Mouse (Mus musculus) NIH3T3 (cell line): Measurements from ENCODE around the gene Plekha3.

Source experiments
- DNase-seq: peaks from one replicate; pipeline ENCODE4 v3.0.0-alpha.2; 2012; ENCODE audit warnings: low read depth

Gene Plekha3

DNA sequence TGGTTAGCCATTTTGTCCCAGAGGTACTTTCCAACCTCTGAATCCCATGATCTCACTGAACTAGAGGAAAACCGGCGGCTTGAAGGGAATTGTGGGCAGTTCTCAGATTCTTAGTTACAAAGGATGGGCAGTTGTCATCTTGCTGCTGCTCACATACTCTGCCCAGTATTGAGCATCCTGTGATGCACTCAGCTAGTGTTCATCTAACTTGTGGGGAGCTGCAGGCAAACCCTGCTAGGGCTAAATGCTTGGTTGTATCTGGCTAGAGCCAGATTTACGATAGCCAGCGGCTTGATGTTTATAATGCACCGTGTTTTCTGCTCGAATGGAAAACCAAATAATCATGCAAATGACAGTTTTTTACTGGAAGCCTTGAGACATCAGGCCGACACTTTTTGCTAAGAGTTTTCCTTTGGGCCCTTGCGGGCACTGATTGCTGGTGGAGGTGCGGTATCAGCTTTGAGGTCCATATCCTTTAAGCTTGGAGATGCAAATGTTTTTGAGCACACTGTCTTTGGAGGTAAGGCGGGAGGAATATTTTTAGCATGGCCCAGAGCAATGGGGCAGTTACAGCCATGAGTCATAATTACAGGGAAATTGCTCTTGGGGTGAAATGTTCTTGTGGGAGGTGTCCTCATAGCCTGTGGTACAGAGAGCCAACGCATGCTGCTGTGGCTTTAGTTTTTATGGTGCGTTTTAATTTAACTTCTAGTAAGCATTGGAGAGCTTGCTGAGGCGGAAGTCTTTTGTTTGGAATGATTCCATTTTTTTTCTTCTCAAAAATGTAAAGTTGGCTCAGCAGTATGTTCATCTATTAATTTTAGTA is 1.5 kb downstream of the Plekha3 start:
- DNase-seq: peak; percentile 64

DNA sequence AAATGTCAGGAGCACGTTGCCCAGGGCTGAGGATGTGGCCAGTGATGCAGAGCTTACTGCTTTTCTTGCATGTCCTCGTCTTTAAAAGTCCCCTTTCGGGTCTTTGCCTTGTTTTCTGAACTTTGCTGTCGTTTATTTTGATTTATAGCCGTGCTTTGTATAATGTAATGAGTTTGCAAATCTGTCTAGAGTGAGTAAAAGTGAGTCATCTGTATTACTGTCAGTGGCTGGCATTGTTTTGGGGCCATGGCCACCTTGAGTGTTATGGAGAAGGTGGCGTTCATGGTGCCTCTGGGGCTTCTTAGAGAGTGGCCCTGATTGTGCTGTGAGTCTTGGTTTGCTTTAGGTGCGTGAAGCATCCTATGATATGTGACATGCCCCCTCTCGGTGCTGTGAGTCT is 7.2 kb downstream of the Plekha3 start:
- no peak for DNase-seq

DNA sequence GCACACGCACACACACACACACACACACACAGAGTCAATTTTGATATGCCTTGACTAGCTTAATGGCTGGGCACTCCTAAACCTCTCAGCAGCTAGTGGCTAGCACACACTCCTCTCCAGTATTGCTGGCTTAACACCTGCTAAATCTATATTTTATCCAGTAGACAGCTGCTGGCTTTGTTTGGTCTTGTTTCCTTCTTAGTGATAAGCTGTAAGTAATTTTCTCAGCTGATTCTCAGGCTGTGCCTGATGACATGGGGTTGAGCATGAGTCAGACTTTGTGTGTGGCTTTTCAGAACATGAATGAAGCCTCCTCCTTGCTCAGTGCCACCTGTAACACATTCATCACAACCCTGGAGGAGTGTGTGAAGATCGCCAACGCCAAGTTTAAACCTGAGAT is 11.9 kb downstream of the Plekha3 start:
- DNase-seq: no peak

DNA sequence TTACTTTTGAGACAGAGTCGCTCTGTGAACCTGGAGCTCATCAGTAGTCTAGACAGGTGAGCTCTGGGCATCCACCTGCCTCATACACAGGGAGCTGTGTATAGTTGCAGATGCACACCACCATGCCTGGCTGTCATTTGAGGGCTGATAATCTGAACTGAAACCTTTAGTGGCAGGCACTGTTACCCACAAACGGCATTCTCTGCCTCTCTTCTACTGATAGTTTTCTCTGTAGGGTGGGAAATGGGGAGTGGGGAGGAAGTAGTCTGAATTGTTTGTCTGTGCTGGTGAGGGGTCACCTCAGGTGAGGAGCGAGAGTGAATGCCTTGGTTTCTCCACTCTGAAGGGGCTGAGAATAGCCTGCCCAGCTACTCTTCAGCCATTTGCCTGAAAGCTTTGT is 12.5 kb downstream of the Plekha3 start:
- DNase-seq: no peak

DNA sequence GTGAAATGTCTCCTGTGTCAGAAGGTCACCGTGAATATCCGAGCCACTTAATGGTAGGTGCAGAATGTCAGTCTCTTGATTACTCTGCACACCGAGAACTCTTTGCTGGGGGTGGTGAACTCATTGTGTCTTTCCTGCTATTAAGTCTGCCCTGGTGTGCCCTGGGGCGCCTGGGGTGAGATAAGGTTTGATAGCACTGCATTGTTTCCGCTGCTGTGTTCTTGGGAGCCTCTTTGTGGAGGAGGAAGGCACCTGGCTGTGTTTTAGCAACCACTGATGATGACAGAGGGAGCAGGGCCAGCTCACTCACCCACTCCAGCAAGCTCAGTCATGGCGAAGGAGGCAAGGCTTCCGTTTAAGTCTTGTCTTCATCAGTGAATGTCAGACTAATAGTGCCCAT is 13.1 kb downstream of the Plekha3 start:
- no peak for DNase-seq

DNA sequence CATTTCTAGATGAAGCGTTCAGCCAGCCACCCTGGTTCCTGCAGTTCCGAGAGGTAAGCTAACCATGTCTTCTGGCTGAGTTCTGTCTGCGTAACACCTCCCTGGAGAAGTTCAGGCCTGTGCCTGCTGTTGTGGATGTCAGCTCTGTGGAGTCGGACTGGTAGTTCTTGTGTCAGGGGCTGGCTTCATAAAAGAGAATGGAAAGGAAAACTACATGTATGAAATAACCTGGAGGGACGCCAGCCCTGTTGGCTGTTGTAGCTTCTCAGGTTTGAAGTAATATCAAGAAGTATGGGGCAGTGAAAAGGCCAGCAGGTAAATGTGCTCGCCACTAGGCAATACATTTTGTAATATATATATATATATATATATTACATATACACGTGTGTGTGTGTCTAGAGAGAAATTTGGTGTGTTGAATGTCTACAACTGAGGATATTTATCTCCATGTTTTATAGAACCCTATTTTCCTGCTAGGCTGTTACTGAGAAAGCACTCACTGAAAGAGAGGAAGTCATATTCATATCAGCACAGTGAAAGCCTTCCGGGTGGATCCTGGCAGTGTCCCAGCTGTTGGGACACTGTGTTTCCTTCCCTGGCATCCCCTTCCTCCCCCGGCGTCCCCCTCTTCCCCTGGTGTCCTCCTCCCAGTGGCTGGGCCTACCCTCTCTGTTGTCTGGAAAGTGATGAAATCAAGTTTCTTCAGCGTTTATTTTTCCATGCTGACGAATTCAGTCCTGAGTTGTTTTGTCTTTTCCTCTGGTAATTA is 15.5 kb downstream of the Plekha3 start:
- no peak for DNase-seq

DNA sequence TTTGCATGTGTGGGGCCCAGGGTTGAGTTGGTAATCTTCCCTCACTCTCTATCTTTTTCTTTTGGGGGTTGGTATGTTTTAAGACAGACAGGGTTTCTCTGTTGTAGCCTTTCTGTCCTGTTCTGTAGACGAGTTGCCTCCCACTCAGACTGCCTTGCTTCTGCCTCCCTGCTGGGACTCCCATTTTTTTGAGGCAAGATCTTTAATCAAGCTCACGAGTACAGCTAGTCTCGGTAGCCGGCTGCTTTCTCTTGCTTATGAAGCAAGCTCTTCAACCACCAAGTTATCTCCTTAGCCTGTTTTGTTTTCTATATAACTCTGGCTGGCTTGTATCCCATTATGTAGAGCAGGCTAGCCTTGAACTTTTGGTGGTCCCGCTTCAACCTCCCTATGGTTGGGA is 18.7 kb downstream of the Plekha3 start:
- no peak for DNase-seq

DNA sequence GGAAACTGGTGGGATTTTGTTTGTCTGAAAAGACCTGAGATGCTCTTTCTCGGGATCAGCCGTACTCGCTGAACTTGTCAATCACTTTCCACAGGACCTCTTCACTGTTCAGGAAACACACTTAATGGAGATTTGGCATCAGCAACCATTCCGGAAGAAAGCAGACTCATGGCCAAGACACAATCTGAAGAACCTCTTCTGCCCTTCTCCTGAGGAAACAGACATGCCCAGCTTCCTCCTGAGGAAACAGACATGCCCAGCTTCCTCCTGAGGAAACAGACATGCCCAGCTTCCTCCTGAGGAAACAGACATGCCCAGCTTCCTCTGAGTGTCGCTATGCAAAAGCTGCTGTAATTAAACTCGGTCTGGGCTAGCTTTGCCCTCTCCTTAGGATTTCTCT is 20.2 kb downstream of the Plekha3 start:
- no peak for DNase-seq

DNA sequence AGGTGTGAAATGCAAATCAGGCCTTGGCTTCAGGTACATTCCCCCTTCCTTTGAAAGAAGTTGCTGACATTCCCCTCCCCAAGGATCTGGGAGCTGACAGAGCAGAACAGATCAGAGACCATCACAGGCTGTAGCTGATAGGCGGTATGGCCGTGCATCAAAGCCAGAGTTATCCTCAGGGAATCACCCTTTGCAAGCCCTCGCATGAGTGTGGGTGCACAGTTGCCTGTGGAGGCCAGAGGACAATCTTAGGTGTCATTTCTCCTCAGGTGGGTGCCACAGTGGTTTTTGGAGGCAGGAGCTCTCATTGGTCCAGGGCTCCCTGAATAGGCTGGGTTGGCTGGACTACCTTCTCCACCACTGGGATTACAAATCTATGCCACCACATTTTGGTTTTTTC is 27.1 kb downstream of the Plekha3 start:
- no peak for DNase-seq

DNA sequence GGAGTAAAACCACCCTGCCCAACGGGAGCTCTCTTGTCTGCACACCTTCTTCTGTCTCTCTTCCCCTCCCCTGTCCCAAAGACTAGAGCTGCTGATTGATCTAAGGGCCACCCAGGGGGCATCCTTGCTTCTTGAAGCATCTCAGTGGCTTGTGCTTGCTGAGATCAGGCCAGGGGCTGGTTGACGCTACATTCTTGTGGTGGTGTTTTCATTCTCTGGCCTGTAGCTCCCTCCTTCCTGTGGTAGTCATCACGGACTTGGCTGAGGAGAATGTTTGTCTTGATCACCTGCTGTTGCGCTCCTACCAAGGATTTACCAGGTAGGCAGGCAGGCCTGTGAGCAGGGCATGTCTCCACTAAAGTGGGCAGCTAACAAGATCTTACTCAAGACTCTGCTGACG is 27.7 kb downstream of the Plekha3 start:
- DNase-seq: no peak

DNA sequence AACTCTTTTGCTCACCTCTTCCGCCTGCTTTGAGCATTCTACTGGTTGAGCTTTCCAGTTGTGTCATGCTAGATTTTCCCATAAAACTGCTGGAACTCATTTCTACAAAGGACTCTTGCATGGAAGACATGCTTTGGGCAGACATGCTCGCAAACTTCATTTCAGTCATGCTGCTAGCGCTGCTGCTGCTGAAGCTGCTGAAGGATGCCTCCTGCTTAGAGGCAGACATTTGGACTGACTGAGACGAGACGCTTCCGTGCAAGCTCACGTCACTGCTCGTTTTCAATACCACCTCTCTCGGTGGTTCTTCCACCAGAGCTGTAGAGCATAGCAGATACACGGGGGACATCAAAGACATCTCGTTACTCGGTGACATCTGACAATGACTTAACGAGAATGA is 30.6 kb downstream of the Plekha3 start:
- DNase-seq: no peak

DNA sequence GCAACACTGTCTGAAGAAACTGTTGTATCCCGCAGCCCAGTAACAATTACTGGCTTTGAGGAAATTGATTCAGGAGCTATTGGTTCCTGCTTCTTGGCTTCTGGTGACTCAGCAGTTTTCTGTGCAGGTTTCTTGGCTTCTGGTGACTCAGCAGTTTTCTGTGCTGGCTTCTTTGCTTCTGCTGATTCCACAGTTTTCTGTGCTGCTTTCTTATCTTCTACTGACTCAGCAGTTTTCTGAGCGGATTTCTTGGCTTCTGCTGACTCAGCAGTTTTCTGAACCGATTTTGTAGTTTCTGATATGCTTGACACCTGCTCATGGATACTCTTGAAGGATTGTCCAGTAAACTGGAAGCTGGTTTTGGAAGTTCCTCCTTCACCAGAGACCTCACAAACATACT is 33.4 kb downstream of the Plekha3 start:
- peak; percentile 44 for DNase-seq

DNA sequence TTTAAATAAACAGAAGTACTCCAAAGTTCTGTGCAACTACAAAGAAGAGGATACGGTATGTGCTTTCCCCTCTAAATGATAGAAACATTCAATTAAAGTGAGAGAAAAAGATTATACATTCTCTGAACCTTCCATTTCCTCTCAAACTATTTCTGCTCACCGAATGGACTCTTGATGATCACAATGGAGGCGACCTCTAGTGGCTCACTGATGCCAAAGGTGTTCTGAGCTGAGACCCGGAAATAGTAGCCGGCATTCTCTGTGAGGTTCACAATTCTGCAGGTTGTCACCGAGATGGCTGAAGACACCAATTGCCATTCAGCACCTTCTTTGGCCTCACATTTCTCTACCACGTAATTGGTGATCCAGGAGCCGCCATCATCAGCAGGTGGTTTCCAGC is 39.9 kb downstream of the Plekha3 start:
- DNase-seq: peak; percentile 41

DNA sequence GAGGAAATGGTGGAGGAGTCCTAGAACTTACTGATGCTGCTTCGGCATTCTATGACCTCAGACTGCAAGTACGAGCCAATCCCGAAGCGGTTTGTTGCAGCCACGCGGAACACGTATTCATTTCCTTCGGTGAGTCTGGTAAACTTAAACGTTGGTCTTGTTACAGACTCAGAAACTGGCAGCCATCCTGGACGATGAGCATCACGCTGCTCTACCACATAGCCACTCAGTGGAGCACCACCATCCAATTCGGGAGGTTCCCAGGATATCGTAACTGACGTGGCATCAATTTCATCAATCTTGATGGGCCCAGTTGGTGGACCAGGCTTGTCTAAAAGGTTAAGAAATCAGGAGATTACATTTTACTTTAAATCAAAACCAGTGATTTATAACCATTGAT is 44.6 kb downstream of the Plekha3 start:
- no peak for DNase-seq
